Mouse (Mus musculus) heart, embryonic 12.5 days (tissue): ENCODE data around the gene Hmgcll1. TPM values are rescaled to one million over a fixed set of nuclear protein-coding genes. Genes with fewer than 3 reads are reported as not detected.

ENCODE experiments used
- ATAC-seq: fragments of 200-750 bp; cut with Nextera tagmentation; 2 replicates; pipeline ENCODE4 v1.8.0; 2017; ENCODE audit warnings: moderate TSS enrichment, moderate library complexity; ENCODE audit not compliant: insufficient number of reproducible peaks, low FRiP score
- H3K27ac ChIP-seq: fragments of 300-500 bp; sonication (generic); 2 replicates; pipeline ENCODE4 v1.5.1; 2016; ENCODE audit warnings: mild to moderate bottlenecking, moderate library complexity; ENCODE audit not compliant: poor library complexity, severe bottlenecking
- H3K27me3 ChIP-seq: fragments of 300-500 bp; sonication (generic); replicated peaks from 2 replicates; pipeline ENCODE4 v1.6.1; 2016; ENCODE audit warnings: mild to moderate bottlenecking, moderate library complexity
- H3K36me3 ChIP-seq: fragments of 300-500 bp; sonication (generic); 2 replicates; pipeline ENCODE4 v1.6.1; 2016; ENCODE audit warnings: mild to moderate bottlenecking, moderate library complexity
- H3K4me1 ChIP-seq: fragments of 300-500 bp; sonication (generic); replicated peaks from 2 replicates; pipeline ENCODE4 v1.6.1; 2016; ENCODE audit warnings: mild to moderate bottlenecking
- H3K4me2 ChIP-seq: fragments of 300-500 bp; sonication (generic); 2 replicates; pipeline ENCODE4 v1.6.1; 2016; ENCODE audit warnings: mild to moderate bottlenecking, moderate library complexity
- H3K4me3 ChIP-seq: fragments of 300-500 bp; sonication (generic); 2 replicates; pipeline ENCODE4 v1.5.1; 2016; ENCODE audit warnings: mild to moderate bottlenecking
- H3K9ac ChIP-seq: fragments of 300-500 bp; sonication (generic); 2 replicates; pipeline ENCODE4 v1.6.1; 2016; ENCODE audit warnings: mild to moderate bottlenecking, moderate library complexity
- H3K9me3 ChIP-seq: fragments of 300-500 bp; sonication (generic); replicated peaks from 2 replicates; pipeline ENCODE4 v1.6.1; 2016; ENCODE audit warnings: mild to moderate bottlenecking, moderate library complexity
- WGBS: fragments of 180-500 bp; shearing (Covaris S2); methylation state at CpG from one replicate; pipeline ENCODE4 v1.1.7; 2016; 5-methylcytosine and 5-hydroxymethylcytosine counted together
- polyA plus RNA-seq: library from polyadenylated mRNA; unstranded; fragments of >200 nt; fragmentation: Nextera tagmentation; extraction: Ambion mirVana; gene quantifications from 2 replicates; pipeline ENCODE4 v1.2.1, GENCODE M21; 2016

Hmgcll1 gene
- polyA plus RNA-seq, 1 experiment from 2014 or later, result 2.0 TPM

DNA sequence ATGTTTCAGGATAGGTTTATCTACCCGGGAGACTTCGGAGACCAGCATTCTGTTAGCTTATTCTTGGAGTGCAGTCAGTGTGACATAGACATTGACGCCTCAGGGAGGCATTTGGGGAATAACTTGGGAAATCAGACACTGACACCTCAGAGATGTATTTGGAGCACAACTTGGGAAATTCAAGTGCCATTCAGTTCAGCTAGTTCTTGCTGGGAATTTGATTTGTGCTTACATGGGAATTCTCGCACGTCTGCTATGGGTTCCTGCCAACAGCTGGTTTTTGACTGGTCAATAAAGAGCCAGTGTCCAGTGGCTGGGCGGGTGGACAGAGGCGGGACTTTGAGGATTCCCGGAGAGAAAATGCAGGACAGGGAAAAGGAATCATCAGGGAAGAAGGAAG, 147.8 kb downstream of the Hmgcll1 start:
- H3K27ac ChIP-seq, result no peak overlapping the region
- H3K4me1 ChIP-seq, result no peaks in the 10 kb centered on the region
- whole genome bisulfite sequencing, result 64% methylated on average over 8 of the region's 8 CpGs
- no peak overlapping the region for H3K4me3 ChIP-seq
- no peak overlapping the region for H3K9ac ChIP-seq
- H3K27me3 ChIP-seq, result no peaks in the 10 kb centered on the region
- no peak for ATAC-seq
- H3K4me2 ChIP-seq, result no peak overlapping the region
- H3K36me3 ChIP-seq, result no peaks in the 10 kb centered on the region
- no peaks in the 10 kb centered on the region for H3K9me3 ChIP-seq

DNA sequence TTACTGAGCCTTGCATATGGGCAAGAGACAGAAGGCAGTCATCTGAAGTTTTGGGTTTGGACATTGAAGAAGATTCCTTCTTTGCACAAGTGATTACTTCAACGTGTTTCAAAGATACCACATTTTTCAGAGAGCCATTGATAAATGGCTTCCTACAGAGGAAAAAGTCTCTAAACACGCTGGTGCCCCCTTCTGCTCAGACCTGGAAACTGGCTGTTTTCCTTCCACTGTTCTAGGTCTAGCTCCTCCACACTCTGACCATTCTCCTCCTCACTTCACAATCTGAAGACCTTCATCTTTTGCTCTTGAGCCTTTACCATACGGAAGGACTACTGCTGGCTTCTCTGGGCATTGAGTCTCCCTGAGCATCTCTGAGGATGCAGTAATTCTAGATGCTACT, 153.7 kb downstream of the Hmgcll1 start:
- Histone ChIP-seq H3K27ac (no peak overlapping the region), H3K4me2 (no peak overlapping the region), H3K27me3 (no peaks in the 10 kb centered on the region), H3K36me3 (no peaks in the 10 kb centered on the region), H3K4me3 (no peak overlapping the region), H3K9me3 (no peaks in the 10 kb centered on the region), H3K9ac (no peak overlapping the region), H3K4me1 (no peaks in the 10 kb centered on the region)
- no peak for ATAC-seq
- 35% methylated on average over 3 of the region's 3 CpGs for WGBS

DNA sequence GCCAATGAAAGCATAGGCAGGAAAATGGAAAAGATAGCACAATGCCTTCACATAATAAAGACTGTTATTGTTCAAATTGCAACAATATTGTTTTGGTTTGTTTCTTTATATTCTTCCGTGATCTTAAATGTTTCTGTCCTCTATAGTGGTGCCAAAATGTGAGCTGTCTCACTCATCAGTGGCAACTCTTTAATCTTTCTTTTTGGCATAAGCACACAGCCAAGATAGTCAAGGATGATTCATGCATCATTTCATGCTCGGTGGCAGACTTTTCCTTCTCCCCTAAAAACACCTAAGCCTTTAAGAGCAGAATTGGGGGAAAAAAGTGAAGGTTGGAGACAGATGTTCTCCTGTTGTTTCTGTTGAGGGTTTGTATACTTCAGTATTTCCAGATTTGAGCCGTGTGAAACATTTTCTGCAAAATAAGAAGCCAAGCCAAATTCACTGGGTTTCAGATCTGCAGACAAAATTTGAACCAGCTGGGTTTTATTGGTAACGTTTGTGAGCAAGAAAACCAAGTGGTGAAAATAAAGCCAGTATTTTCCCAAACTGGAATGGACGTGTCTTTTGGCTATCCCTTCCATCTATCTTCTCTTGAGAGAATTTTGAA, 158.1 kb downstream of the Hmgcll1 start:
- Histone ChIP-seq H3K9me3 (no peaks in the 10 kb centered on the region), H3K4me1 (no peaks in the 10 kb centered on the region), H3K4me2 (no peak overlapping the region), H3K36me3 (no peaks in the 10 kb centered on the region), H3K27me3 (no peaks in the 10 kb centered on the region), H3K27ac (no peak overlapping the region), H3K9ac (no peak overlapping the region), H3K4me3 (no peak overlapping the region)
- WGBS, result 65% methylated on average over 5 of the region's 5 CpGs
- no peak for ATAC-seq

DNA sequence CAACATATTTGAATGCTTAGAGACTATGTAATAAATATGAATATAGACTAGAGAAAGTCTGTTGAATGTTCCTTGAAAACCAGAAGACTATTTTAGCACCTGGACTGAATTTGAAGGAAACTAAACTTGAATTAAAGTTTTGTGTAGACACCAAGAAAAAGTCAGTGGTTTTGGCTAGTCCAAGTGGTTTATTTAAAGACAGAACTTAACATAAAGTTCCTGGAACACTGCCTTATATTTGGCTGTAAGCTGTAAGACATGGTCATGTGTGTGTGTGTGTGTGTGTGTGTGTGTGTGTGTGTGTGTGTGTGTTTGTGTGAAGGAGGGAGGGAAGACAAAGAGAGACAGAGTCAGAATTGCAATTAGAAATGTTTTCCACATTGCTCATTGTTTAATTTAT, 164.6 kb downstream of the Hmgcll1 start:
- Histone ChIP-seq H3K4me1 (no peaks in the 10 kb centered on the region), H3K9ac (no peak overlapping the region), H3K36me3 (no peaks in the 10 kb centered on the region), H3K27me3 (no peaks in the 10 kb centered on the region), H3K27ac (no peak overlapping the region), H3K9me3 (no peaks in the 10 kb centered on the region), H3K4me2 (no peak overlapping the region), H3K4me3 (no peak overlapping the region)
- no peak for ATAC-seq

Other genes with a start within 250 kb of the Hmgcll1 start
- gene Bmp5, start 239.5 kb upstream of the Hmgcll1 start, polyA plus RNA-seq, result 11.8 and 13.2 TPM in 2 replicates
- not detected in 2 replicates for gene Gfral, start 198.8 kb downstream of the Hmgcll1 start, polyA plus RNA-seq